Mouse (Mus musculus): ENCODE results near the gene Dctpp1.

Gene Dctpp1

GRCm38 (mm10) chr7:127231826-127232621 lies 28.5 kb downstream of the Dctpp1 start:
- no peak for DNase-seq (ENCODE audit: low spot score in 2 of 2)

- no peak for DNase-seq (ENCODE audit: low spot score in 2 of 2)
Observed at GRCm38 (mm10) chr7:127231376-127231775, 29.1 kb downstream of the Dctpp1 start.

- DNase-seq (ENCODE audit: low spot score in 2 of 2): peak; percentile 82 to 85
Observed at GRCm38 (mm10) chr7:127228615-127229303, 31.8 kb downstream of the Dctpp1 start.

- no peak for DNase-seq (ENCODE audit: low spot score in 2 of 2)
Observed at GRCm38 (mm10) chr7:127225147-127225995, 35.1 kb downstream of the Dctpp1 start.

GRCm38 (mm10) chr7:127224616-127225015 lies 35.9 kb downstream of the Dctpp1 start:
- DNase-seq (ENCODE audit: low spot score in 2 of 2): no peak

GRCm38 (mm10) chr7:127223515-127224478 lies 36.7 kb downstream of the Dctpp1 start:
- DNase-seq (ENCODE audit: low spot score in 2 of 2): no peak

GRCm38 (mm10) chr7:127223106-127223505 lies 37.4 kb downstream of the Dctpp1 start:
- DNase-seq (ENCODE audit: low spot score in 2 of 2): no peak

GRCm38 (mm10) chr7:127220440-127220839 lies 40.1 kb downstream of the Dctpp1 start:
- peak; percentile 46 to 53 for DNase-seq (ENCODE audit: low spot score in 2 of 2)

- DNase-seq (ENCODE audit: low spot score in 2 of 2): no peak
Observed at GRCm38 (mm10) chr7:127218670-127219069, 41.8 kb downstream of the Dctpp1 start.

- peak; percentile 71 to 74 for DNase-seq (ENCODE audit: low spot score in 2 of 2)
Observed at GRCm38 (mm10) chr7:127217901-127218642, 42.4 kb downstream of the Dctpp1 start.

GRCm38 (mm10) chr7:127217475-127217874 lies 43.0 kb downstream of the Dctpp1 start:
- no peak for DNase-seq (ENCODE audit: low spot score in 2 of 2)

- no peak for DNase-seq (ENCODE audit: low spot score in 2 of 2)
Observed at GRCm38 (mm10) chr7:127216307-127216706, 44.2 kb downstream of the Dctpp1 start.

- DNase-seq (ENCODE audit: low spot score in 2 of 2): peak; percentile 68 to 74
Observed at GRCm38 (mm10) chr7:127214981-127215871, 45.3 kb downstream of the Dctpp1 start.

- DNase-seq (ENCODE audit: low spot score in 2 of 2): no peak
Observed at GRCm38 (mm10) chr7:127214521-127214920, 46.0 kb downstream of the Dctpp1 start.

- DNase-seq (ENCODE audit: low spot score in 2 of 2): no peak
Observed at GRCm38 (mm10) chr7:127213930-127214329, 46.6 kb downstream of the Dctpp1 start.

- peak in 1 of 2 experiments; percentile 43 for DNase-seq (ENCODE audit: low spot score in 2 of 2)
Observed at GRCm38 (mm10) chr7:127213485-127213884, 47.0 kb downstream of the Dctpp1 start.

- no peak for DNase-seq (ENCODE audit: low spot score in 2 of 2)
Observed at GRCm38 (mm10) chr7:127212432-127213250, 47.9 kb downstream of the Dctpp1 start.
